Mouse (Mus musculus) spleen, adult 18-20 months (tissue): ENCODE measurements around the gene Prpf40a.
A peak's percentile ranks its signal among the peaks of the same experiment; 100 is the strongest.

Source experiments
- DNase-seq, 2 experiments: peaks; one replicate each; pipeline ENCODE4 v3.0.0; 2022; ENCODE audit warnings: mixed read lengths in 2 of 2

Prpf40a gene

DNA sequence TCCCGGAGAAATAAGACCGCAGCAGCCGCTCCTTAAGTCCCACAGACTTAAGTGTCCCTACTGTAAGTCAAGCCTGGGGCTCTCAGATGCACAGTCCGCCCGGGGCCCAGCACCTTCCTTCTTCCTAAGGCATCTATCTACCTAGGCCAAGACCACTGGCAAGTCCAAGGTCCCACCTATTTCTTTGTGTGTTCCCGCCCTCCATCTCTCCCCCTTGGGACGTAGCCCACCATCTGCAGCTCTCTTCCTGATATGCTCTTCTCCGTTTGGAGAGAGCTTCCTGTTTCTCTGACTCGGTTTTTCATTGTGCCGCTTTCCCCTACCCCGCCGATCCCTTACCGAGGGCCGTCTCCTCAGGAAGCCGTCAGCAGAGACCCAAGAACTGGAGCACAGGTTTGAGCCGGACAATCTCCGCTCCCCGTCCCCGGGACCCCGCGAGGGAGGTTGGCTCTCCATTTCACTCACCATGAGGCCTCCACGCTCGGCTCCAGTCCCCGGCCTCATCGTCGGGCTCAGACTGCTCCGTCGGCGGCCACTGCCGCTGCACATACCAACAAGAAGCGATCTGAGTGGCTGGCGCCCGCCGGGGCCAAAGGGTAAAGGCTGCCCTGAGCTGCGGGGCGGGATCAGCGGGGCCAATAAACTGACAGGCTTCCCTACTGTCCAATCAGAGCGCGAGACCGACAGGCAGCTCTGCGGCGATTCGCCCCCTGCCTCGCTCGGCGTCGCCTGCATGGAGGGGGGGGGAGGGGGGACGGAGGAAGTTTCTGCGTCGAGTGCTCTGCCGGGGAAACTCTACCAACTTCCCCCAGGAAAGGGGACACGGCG is at the start of gene Prpf40a:
Prpf40a (minus strand) TSS at position 601 of the 828 bp plus-strand sequence.
- peak; percentile 98 to 99 for DNase-seq

DNA sequence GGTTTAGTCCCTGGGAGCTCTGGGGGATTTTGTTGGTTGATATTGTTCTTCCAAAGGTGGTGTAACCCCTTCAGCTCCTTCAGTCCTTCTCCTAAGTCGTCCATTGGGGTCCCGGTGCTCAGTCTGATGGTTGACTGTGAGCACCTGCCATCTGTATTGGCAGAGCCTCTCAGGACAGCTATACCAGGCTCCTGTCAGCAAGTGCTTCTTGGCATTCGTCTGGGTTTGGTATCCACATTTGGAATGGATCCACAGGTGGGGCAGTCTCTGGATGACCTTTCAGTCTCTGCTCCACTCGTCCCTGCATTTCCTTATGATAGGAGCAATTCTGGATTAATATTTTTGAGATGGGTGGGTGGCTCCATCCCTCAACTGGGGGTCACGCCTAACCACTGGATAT is 31.2 kb upstream of the Prpf40a start:
- DNase-seq, result no peak

DNA sequence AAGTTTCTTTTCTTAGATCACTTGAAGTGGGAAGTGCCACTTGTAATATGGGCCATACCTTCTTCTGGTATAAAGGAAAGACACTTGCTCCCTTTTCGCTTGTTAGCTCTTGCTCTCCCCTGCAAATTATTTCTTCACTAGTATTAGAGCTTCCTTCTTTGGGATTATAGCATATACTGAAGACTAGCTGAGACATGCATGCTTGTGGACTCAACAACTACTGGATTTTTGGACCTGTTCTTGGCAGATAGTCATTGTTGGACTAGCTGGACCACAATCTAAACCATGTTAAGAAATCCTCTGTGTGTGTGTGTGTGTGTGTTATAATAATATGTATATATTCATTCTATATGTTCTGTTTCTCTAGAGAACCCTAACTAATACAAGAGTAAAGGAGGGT is 22.4 kb upstream of the Prpf40a start:
- no peak for DNase-seq

DNA sequence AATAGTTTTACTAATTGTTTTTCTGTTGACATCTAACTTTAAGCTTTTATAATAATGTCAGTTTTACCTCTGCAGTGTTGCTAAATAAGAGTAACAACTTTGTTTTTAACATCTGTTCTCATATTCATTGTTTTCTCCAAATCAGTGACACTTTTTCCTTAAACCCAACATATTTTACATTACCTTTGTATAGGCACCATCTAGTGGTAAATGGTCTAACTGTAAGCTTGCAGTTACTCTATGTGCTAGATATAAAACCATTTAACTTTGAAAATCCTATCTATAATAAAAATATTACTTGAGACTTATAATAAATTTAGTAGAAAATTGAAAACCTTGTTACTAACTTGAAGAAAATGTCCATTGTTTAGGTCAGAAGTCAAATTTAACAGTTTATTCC is 15.7 kb upstream of the Prpf40a start:
- DNase-seq, result no peak

DNA sequence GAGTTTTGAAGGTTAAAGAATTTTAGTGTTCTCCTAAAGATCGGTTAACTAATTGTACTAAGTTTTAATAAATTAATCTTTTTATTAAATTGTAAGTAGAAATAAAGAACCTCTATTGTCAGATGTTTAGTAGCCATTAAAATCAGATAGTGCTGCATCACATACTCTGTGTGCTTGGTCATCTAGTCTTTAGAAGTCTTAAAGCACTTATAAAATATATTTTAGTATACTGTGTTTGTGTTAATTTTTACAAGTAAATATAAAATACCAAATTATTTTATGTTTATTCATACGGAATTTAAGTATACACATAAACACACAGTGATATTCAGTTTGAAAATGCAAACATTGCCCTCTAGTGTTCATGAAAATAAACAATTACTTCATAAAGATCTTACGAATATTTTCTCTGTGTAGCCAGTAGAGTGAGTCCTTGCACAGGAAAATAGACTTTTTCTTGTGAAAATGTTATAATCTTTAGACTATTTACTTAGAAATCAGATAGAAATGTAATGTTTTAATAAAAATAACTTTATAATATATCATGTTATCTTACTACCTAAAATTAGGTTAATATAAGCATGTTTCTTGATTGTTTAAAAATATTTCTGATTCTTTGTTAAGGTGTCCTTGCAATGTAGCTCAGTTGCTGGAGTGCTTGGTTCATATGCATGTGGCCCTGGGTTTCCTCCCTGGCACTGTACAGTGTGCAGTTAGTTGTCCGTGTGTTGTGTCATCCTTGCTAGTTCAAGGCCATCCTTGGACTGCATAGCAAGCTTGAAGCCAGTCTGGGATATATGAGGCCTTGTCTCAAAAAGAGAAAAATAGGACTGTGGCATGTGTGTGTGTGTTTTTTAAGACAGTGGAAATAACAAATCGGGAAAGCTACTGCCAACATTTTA is 13.5 kb upstream of the Prpf40a start:
- no peak for DNase-seq

DNA sequence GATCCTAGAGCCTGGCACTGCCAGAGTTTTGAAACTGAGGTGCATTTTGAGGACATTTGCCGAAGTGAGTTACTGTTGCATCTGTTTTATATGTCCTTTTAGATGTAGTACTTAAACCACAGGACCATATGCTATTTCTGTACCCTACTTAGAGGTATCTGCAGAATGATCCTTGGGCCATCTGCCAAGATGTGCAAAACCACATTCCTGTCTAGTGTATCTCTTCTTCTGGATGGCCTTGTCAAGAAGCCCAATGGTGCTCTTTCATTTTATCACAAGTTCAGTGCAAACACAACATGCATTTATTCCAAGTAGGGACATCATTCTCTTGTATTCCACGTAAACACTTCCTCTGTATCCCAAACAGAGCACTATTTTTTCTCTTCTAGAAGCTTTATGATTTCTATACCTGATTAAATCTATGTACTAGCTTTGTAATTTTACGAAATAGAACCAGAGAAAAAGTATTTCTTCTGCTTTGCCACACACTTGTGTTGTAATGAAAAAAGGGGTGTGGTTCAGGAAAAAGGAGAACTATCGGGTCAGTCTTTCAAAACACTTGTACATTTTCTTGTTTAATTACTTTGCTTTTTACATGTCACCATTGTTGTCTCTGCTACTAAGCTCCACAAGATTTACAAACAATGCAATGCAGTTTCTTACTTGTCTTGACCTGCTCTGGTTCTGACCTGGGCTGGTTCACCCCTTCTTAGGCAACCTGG is 9.2 kb upstream of the Prpf40a start:
- DNase-seq, result no peak

DNA sequence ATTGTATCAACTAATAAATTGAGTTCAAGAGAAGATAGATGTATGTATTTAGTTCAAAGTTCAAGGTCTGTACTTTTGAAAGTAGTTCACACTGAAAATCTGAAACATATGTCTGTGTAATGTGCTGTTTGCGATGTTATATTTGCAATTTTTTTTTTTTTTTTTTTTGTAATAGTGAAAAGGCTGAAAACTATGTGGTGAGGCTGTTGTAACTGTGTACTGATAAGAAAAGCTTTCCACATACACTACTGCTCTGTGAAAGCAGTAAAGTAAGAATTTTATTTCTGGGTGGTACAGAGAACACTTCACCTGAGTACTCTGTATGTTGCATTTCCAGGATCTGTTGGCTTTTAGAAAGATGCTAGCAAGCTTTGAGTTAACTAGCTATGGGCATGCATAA is 8.1 kb upstream of the Prpf40a start:
- DNase-seq, result no peak

DNA sequence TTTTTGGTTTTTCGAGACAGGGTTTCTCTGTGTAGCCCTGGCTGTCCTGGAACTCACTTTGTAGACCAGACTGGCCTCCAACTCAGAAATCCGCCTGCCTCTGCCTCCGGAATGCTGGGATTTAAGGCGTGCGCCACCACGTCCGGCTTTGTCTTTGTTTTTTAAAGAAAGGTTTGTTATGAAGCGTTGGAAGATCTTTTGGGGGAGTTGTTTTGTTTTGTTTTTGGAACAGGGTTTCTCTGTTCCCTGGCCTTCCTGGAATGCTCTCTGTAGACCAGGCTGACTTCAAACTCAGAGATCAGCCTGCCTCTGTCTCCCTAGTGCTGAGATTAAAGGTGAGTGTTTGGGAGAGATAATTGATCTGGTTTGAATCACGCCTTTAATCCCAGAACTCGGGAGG is 5.3 kb upstream of the Prpf40a start:
- DNase-seq, result no peak

DNA sequence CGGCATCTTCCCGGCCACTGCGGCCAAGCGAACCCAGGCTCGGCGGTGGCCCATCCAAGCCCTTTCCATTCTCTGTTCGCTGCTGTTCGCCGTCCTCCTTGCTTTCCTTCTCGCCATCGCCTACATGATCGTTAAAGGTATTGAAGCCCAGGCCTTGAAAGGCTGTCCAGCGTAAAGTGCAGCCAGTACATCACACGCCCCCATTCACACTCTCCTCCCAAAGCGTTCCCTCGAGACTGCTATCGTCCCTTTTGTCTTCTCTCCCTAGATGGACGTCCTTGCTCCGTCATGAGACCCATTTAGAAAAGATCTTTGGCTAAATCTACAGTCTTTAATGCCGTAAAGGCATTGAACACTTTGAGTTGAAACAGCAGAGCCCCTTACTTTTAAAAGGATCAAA is 1.3 kb upstream of the Prpf40a start:
- DNase-seq, result no peak

DNA sequence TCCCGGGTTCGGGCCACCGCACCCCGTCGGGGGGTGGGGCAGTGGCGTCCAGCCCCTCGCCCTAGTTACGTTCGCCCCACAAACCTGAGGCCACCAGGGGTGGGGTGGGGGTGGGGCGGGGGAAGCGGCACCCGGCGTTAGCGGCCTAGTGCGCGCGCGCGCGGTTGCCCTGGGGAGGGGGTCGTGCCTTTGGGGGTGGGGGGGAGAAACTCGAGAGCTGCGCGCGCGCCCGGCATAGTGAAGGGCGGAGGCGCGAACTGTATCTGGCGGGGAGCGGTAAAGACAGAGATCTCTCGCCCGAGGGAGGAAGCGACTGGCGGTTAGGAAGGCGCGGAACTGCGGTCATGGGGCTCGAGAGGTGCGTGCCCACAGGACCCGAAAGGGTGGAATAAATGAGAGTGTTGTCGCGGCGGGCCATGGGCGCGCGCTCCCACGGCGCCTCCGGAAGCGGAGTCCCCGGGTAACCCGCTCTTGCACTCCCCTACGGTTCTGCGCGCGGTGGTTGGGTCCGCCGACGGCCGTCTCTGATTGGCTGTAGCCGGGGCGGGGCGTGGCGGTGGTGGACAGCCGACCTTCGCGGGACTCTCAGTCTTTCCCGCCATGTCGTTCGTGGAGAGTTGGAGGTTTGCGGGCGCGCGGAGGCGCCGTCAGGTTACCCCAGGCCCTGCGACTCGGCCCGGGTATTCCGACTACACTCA is 588 bp upstream of the Prpf40a start, which contains the start of gene Arl6ip6:
Arl6ip6 (plus strand) TSS at position 204 of the 698 bp plus-strand sequence.
- peak; percentile 97 to 98 for DNase-seq

DNA sequence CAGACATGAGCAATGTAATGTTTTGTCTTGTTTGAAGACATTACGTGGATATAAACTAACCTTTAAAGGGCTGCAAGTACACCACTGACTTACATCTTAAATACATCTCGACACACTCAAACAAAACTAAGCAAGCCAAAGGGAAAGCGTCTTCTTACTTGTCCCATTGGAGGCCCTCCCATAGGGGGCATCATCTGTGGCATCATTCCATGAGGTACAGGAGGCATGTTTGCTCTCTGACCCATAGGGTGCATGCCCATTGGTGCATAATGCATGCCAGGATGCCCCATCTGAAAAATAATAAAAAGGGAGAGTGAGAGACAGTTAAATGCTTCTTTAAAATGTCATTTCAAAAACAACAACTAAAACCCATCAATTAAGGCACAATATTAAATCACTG is 1.3 kb downstream of the Prpf40a start:
- DNase-seq, result no peak

DNA sequence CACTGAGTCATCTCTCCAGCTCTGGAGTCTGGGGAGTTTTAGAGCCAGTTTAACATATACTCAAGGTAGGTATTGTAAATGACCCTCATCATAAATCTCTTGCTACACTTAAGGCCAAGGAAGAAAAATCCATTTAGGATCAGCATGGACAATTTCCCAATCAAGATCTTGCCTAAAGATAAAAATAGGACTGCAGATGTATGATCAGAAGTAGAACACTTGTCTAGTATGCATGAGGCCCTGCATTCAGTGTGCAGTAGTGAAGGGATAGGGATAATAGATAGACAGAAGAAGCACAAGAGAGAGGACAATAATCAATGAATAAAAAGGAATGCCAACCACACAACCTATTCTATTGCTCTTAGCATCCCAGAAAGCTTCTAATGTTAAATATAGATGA is 11.2 kb downstream of the Prpf40a start:
- DNase-seq, result no peak

DNA sequence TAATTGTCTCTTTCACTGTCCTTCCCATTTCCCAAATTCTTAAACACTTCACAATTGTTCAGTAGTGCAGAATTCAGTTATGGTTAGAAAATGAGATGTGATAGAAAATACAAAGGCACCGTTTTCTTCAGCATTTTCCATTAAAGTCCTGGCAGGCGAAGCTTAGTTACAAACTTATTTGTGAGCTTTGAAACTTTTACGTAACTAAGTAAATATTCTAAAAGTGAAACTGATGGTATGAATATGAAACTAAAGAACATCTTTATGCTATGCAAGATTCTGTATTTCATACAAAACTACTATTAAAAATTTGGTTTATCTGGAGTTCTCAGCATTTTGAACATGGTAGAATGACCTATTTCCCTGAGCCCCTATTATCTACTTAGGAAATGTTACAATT is 12.1 kb downstream of the Prpf40a start:
- no peak for DNase-seq

DNA sequence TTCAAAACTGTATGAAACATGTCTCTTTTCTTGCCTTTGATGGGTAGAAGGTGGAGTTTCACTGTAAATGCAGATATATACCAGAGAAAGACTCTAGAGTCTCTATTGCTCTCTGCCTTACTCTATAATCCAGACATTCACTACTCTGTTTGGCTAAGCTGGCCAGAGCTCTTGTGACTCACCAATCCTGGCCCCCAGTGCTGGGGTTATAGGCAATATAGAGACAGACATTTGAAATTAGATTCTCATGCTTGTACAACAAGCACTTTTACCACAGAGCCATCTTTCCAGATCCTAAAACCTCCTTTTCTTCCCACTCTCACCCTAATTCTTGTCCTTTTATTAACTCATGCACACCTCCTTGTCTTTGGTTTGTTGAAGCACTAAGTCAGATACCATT is 17.1 kb downstream of the Prpf40a start:
- DNase-seq, result no peak

DNA sequence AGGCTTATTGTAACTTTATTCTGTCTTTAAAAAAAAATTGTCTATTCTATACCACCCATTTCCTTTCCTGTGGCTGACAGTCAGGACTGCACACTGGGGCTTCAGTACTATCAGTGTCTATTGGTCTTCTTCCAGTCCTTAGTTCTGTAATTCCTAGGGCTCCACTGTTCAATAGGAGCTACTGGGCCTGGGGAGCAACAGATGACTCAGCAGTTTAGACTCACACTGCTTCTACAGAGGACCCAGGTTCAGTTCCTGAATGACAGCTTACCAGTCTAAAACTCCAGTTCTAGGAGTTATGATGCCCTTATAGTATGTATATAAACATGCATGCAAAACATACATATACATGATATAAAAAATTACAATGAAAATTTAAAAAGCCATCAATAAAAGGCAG is 44.2 kb downstream of the Prpf40a start:
- no peak for DNase-seq

DNA sequence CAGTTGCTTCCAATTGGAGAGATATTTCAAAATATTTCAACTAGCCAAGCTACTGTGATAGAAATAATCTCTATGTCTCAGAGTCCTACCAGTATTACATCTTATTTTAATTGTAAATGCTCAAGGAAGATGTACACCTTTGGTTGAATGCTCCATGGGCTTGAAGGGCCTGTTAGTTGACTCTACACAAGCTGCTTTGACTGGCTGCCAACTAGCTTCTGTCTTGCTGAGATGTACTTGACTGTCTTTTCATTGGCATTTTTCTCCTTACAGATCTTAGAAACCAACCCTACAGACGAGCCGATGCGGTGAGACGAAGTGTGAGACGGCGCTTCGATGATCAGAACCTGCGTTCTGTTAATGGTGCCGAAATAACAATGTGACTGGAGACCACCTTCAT is 59.5 kb downstream of the Prpf40a start:
- no peak for DNase-seq

DNA sequence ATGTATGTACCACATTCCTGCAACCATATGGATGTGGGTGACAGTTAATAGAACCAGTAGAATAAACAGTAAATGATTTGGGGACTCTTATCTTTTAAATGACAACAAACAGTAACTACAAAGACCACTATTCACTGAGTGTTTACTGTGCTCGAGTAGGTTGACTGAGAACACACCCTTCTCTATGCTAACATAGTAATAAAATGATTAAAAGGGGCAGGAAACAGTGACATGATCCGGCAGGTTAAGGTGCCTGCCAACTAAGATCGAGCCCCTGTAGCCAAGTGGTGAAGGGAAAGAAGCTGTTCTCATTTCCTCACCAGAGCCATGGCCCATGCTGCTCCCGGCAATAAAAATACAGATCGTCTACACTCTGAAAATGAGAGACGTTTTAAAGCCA is 62.0 kb downstream of the Prpf40a start:
- DNase-seq, result no peak

DNA sequence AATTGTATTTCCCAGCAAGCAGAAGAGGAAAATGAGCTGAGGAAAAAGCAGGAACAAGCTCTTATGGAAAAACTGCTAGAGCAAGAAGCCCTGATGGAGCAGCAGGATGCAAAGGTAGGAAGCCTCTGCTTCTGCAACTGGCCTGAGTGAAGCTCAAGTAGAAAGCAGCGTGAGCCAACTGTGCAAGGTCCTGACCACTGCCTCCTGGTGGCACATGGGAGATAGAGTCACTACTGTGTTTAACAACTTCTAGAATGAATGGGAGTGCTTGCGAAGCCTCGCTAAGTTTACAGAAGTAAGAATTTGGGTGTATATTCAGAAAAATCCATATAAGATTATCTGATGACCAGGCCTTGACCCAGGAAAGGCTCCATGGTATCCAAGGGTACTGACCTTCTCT is 65.1 kb downstream of the Prpf40a start:
- DNase-seq, result no peak

DNA sequence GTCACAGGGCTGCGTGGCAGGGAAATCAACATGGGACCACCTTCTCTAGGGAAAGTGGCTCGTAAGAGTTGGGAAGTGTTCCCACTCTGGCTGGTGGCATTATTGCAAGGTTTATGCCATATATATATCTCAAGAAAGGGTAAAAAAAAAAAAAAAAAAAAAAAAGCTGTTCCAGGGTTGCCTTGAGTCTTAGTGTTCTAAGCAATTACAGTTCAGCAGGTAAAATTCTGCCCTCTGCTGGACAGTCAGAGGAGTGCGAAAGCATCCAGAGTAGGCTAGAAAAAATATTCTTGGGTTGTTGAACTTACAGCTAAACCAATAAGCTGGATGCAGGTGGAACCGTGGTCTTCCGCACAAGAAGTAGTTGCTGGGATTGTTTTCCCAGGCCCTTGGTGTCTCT is 69.3 kb downstream of the Prpf40a start:
- peak in 1 of 2 experiments; percentile 5 for DNase-seq

DNA sequence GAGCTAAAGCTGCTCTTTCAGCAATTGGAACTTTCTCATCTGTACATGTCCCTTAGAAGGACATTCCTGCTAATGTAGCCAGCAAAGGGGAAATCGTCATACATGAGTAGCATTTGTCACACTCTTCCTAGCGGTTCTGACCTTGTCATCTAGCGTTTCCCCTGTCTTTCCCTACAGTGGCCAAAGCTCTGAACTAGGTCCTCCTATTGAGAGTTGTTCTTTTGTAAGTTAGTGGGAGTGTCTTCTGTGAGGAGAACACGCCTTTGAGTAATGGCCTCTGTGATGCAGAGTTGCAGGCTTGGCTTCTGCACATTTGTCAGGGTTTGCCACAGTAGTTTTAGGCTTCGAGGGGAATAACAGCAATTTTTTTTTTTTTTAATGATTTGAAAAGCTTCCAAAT is 82.5 kb downstream of the Prpf40a start:
- no peak for DNase-seq

DNA sequence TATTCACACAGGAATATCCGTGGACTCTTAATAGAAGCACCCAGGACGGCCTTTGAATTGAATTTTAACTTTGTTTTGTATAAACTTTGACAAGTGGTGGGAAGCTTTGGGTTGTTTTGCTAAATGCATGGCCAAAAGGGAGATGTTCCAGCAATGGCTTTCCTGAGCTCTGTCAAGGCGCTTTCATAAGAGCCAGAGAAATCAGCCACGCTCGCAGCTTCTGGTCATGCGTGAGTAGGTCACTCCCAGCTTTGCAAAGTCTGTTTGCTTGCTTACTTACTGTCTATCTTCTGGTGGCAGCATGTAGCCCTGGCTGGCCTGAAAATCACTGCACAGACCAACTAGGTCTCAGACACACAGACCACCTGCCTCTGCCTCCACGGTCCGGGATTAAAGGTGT is 84.6 kb downstream of the Prpf40a start:
- DNase-seq, result no peak

DNA sequence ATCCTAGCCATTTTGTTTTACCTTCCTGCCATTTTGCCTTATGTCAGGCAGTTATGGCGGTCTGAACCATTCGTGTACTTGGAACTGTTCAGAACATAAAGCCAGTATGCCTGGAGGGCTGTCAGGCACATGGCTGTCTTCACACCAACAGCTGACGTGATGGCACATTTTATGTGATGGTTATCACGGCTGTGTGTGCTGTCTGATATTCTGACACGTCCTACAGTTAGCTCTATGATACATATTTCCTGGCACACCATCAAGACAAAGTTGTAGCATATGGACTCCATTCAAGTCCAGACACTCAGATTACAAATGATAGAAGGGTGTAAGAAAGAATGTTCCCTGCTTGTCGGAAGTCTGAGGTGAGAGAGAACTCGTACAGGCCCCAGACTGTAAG is 85.0 kb downstream of the Prpf40a start:
- no peak for DNase-seq

DNA sequence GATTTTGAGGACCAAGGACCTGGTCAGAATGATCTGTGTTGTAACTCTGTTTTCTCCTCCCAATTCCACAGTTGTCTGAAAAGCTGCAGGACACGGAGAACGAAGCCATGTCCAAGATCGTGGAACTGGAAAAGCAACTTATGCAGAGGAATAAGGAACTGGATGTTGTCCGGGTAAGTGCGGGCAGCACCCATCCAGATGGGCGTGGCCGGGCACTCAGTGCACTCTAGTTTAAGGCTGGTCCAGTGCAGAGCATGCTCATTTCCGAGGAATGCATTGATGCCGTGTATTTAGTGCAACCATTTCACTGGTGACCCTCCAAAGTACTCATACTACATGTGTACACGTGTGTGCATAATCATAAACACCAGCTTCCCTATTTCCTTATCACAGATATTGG is 85.7 kb downstream of the Prpf40a start:
- no peak for DNase-seq
